Mouse (Mus musculus) ES-E14 (cell line): ENCODE results near the gene BC024978.

Experiments used
- CHD2 ChIP-seq: IDR thresholded peaks from 2 replicates; pipeline ENCODE4 v1.6.1; 2014; ENCODE audit warnings: mild to moderate bottlenecking, low read depth, low read length, inconsistent platforms
- HCFC1 ChIP-seq: IDR thresholded peaks from 2 replicates; pipeline ENCODE4 v1.6.1; 2012; ENCODE audit warnings: low read length, inconsistent platforms, borderline replicate concordance; ENCODE audit not compliant: insufficient read depth
- MAFK ChIP-seq: IDR thresholded peaks from 2 replicates; pipeline ENCODE4 v1.6.1; 2014; ENCODE audit warnings: mild to moderate bottlenecking, low read depth, low read length, inconsistent platforms; ENCODE audit not compliant: insufficient read depth
- ZC3H11A ChIP-seq: IDR thresholded peaks from 2 replicates; pipeline ENCODE4 v1.6.1; 2012; ENCODE audit warnings: low read depth, mild to moderate bottlenecking, inconsistent platforms, low read length, borderline replicate concordance
- ZNF384 ChIP-seq: IDR thresholded peaks from 2 replicates; pipeline ENCODE4 v1.6.1; 2012; ENCODE audit warnings: low read depth, low read length, inconsistent platforms

GRCm38 (mm10) chr7:27237527-27237926, 41.9 kb downstream of the BC024978 start:
- no peak for TF ChIP-seq ZNF384
- no peak for TF ChIP-seq MAFK
- TF ChIP-seq CHD2: no peak
- no peak for TF ChIP-seq HCFC1
- TF ChIP-seq ZC3H11A: no peak
